Comparison of ENCODE assay signal across 8 mouse cellular contexts in genomic region chr7:113260321-113261167, GRCm38 (mm10). TPM values are rescaled to one million over a fixed set of nuclear protein-coding genes. Genes with fewer than 3 reads are reported as not detected.
DNase-seq lines count a peak whose midpoint lies in the region; ATAC-seq lines count a peak whose summit lies in the region.

No protein-coding gene starts in this region.

- 77% methylated on average over 21 of the region's 21 CpGs for WGBS in kidney, embryonic 14.5 days
- WGBS in forebrain, embryonic 16.5 days, result 41% methylated on average over 21 of the region's 21 CpGs
- WGBS in midbrain, embryonic 11.5 days, result 62% methylated on average over 21 of the region's 21 CpGs

- no peak overlapping the region for H3K9ac ChIP-seq in kidney, embryonic 14.5 days (ENCODE audit: low read depth, low read length)
- no peak overlapping the region for H3K9ac ChIP-seq in forebrain, embryonic 16.5 days (replicated peaks; ENCODE audit: low read depth, low read length)
- no peak overlapping the region for H3K9ac ChIP-seq in midbrain, embryonic 11.5 days (ENCODE audit: low read length)

- no peak for ATAC-seq in kidney, embryonic 14.5 days (ENCODE audit: low FRiP score, low TSS enrichment)
- ATAC-seq in forebrain, embryonic 16.5 days, result peak; percentile 73
- no peak; the same call in 1 of the 2 replicates for ATAC-seq in midbrain, embryonic 11.5 days (ENCODE audit: low FRiP score)

- no peaks in the 10 kb centered on the region for H3K27me3 ChIP-seq in kidney, embryonic 14.5 days (ENCODE audit: control insufficient read depth, insufficient read depth, low read length)
- H3K27me3 ChIP-seq in forebrain, embryonic 16.5 days (replicated peaks; ENCODE audit: control insufficient read depth, insufficient read depth, low read length), result no peaks in the 10 kb centered on the region
- H3K27me3 ChIP-seq in midbrain, embryonic 11.5 days (ENCODE audit: control insufficient read depth, insufficient read depth, low read length), result no peaks in the 10 kb centered on the region

- H3K36me3 ChIP-seq in kidney, embryonic 14.5 days (ENCODE audit: control insufficient read depth, insufficient read depth, low read length), result no peaks in the 10 kb centered on the region
- H3K36me3 ChIP-seq in forebrain, embryonic 16.5 days (ENCODE audit: control insufficient read depth, insufficient read depth), result no peaks in the 10 kb centered on the region
- no peaks in the 10 kb centered on the region for H3K36me3 ChIP-seq in midbrain, embryonic 11.5 days (ENCODE audit: control insufficient read depth, insufficient read depth, low read length)

- no peak overlapping the region for H3K27ac ChIP-seq in kidney, embryonic 14.5 days (ENCODE audit: low read depth, low read length)
- no peak overlapping the region for H3K27ac ChIP-seq in forebrain, embryonic 16.5 days (ENCODE audit: low read length)
- no peak overlapping the region for H3K27ac ChIP-seq in midbrain, embryonic 11.5 days (ENCODE audit: low read depth, low read length)

- no peak overlapping the region for H3K4me3 ChIP-seq in kidney, embryonic 14.5 days (ENCODE audit: low read length)
- no peak overlapping the region for H3K4me3 ChIP-seq in forebrain, embryonic 16.5 days (replicated peaks; ENCODE audit: low read length)
- H3K4me3 ChIP-seq in midbrain, embryonic 11.5 days (ENCODE audit: low read depth, low read length), result no peak overlapping the region

- H3K4me1 ChIP-seq in kidney, embryonic 14.5 days (ENCODE audit: control insufficient read depth, insufficient read depth, low read length), result no peaks in the 10 kb centered on the region
- peaks cover 5% of the 10 kb centered on the region; the same call in 1 of the 2 replicates for H3K4me1 ChIP-seq in forebrain, embryonic 16.5 days (replicated peaks; ENCODE audit: control insufficient read depth, insufficient read depth, low read length)
- no peaks in the 10 kb centered on the region for H3K4me1 ChIP-seq in midbrain, embryonic 11.5 days (ENCODE audit: control insufficient read depth, insufficient read depth, low read length)

- peak; percentile 90 for DNase-seq in kidney, adult 11 months
- DNase-seq in adrenal gland, adult 18-20 months (ENCODE audit: low spot score in 2 of 2), result peak; percentile 46 to 52
- DNase-seq in kidney, postnatal 10 days, result peak; percentile 74
- peak; percentile 87 for DNase-seq in midbrain, embryonic 11.5 days (ENCODE audit: low spot score, missing footprints)
- DNase-seq in layer of hippocampus, adult 9-11 months, result no peak
- no peak for DNase-seq in layer of hippocampus, adult 8-10 months (ENCODE audit: low spot score in 2 of 2)

- no peaks in the 10 kb centered on the region for H3K9me3 ChIP-seq in kidney, embryonic 14.5 days (ENCODE audit: control insufficient read depth, low read length)
- no peaks in the 10 kb centered on the region for H3K9me3 ChIP-seq in forebrain, embryonic 16.5 days (ENCODE audit: control insufficient read depth, low read length)
- H3K9me3 ChIP-seq in midbrain, embryonic 11.5 days (ENCODE audit: control insufficient read depth, low read length), result no peaks in the 10 kb centered on the region

- H3K4me2 ChIP-seq in kidney, embryonic 14.5 days (replicated peaks; ENCODE audit: low read depth, low read length), result no peak overlapping the region
- H3K4me2 ChIP-seq in forebrain, embryonic 16.5 days (ENCODE audit: low read length), result no peak overlapping the region
- no peak overlapping the region for H3K4me2 ChIP-seq in midbrain, embryonic 11.5 days

RNA-seq across cellular contexts. Expression of gene Arntl, which starts 53.3 kb away (rescaled TPM):
- 8.0 and 11.2 TPM in 2 replicates for polyA plus RNA-seq in kidney, embryonic 14.5 days (2014; fragmentation: Nextera tagmentation; extraction: Ambion mirVana)
- total RNA-seq in adrenal gland, adult 18-20 months (2021), result 10 to 100 TPM; 41.9 to 45.7 TPM
- 15.6 and 18.4 TPM in 2 replicates for polyA plus RNA-seq in forebrain, embryonic 16.5 days (2015; fragmentation: Nextera tagmentation; extraction: Ambion mirVana)
- 5.1 and 6.4 TPM in 2 replicates for polyA plus RNA-seq in midbrain, embryonic 11.5 days (2014; fragmentation: Nextera tagmentation; extraction: Ambion mirVana)
- 10 to 100 TPM; 28.3 to 37.8 (median 31.9) TPM for total RNA-seq in layer of hippocampus, adult 8-10 months (2022)

Comparison
In these comparisons a context has a peak if more than half of its experiments do, and no peak if none do; other contexts are left out.
1. DNase-seq: peak in kidney, adult 11 months (single experiment), adrenal gland, adult 18-20 months (2 of 2), kidney, postnatal 10 days (single experiment) and midbrain, embryonic 11.5 days (single experiment); none in layer of hippocampus, adult 9-11 months (single experiment) and layer of hippocampus, adult 8-10 months (0 of 2).